Mouse (Mus musculus) cerebellum, postnatal 14 days (tissue): ENCODE measurements around the gene Apbb2.

Source experiments
- DNase-seq, 2 experiments: peaks; one replicate each; pipeline ENCODE4 v3.0.0; 2021; ENCODE audit warnings: mixed read lengths in 2 of 2

The Apbb2 gene

GRCm38 (mm10) chr5:66618597-66618996, at the start of gene Apbb2:
TSS of gene Apbb2 (minus strand) at chr5:66618784.
- DNase-seq: peak; percentile 95

- peak in 1 of 2 experiments; percentile 11 for DNase-seq
Measured at GRCm38 (mm10) chr5:66654220-66654619, 35.6 kb upstream of the Apbb2 start.

- no peak for DNase-seq
Measured at GRCm38 (mm10) chr5:66647504-66647903, 28.9 kb upstream of the Apbb2 start.

GRCm38 (mm10) chr5:66643260-66643659, 24.7 kb upstream of the Apbb2 start:
- DNase-seq: no peak

GRCm38 (mm10) chr5:66642156-66642555, 23.6 kb upstream of the Apbb2 start:
- no peak for DNase-seq

- DNase-seq: no peak
Measured at GRCm38 (mm10) chr5:66635459-66636079, 17.0 kb upstream of the Apbb2 start.

GRCm38 (mm10) chr5:66627805-66628204, 9.2 kb upstream of the Apbb2 start:
- no peak for DNase-seq

- peak; percentile 91 to 94 for DNase-seq
Measured at GRCm38 (mm10) chr5:66620191-66620625, 1.6 kb upstream of the Apbb2 start.

GRCm38 (mm10) chr5:66619675-66620074, 1.1 kb upstream of the Apbb2 start:
- DNase-seq: no peak

GRCm38 (mm10) chr5:66619195-66619594, 611 bp upstream of the Apbb2 start:
- DNase-seq: peak; percentile 44 to 54

GRCm38 (mm10) chr5:66617921-66618460, 593 bp downstream of the Apbb2 start:
- peak; percentile 65 to 67 for DNase-seq

GRCm38 (mm10) chr5:66614940-66615339, 3.6 kb downstream of the Apbb2 start:
- no peak for DNase-seq

- no peak for DNase-seq
Measured at GRCm38 (mm10) chr5:66613725-66614124, 4.9 kb downstream of the Apbb2 start.

- peak in 1 of 2 experiments; percentile 59 for DNase-seq
Measured at GRCm38 (mm10) chr5:66612964-66613363, 5.6 kb downstream of the Apbb2 start.

- DNase-seq: no peak
Measured at GRCm38 (mm10) chr5:66611851-66612250, 6.7 kb downstream of the Apbb2 start.

- no peak for DNase-seq
Measured at GRCm38 (mm10) chr5:66611361-66611760, 7.2 kb downstream of the Apbb2 start.

GRCm38 (mm10) chr5:66610270-66610669, 8.3 kb downstream of the Apbb2 start:
- DNase-seq: no peak

GRCm38 (mm10) chr5:66609306-66609705, 9.3 kb downstream of the Apbb2 start:
- DNase-seq: peak; percentile 54 to 60

GRCm38 (mm10) chr5:66607801-66608200, 10.8 kb downstream of the Apbb2 start:
- no peak for DNase-seq

GRCm38 (mm10) chr5:66607201-66607600, 11.4 kb downstream of the Apbb2 start:
- DNase-seq: no peak

- peak; percentile 38 to 56 for DNase-seq
Measured at GRCm38 (mm10) chr5:66605636-66606035, 12.9 kb downstream of the Apbb2 start.

GRCm38 (mm10) chr5:66604423-66604822, 14.2 kb downstream of the Apbb2 start:
- no peak for DNase-seq

GRCm38 (mm10) chr5:66603746-66604145, 14.8 kb downstream of the Apbb2 start:
- DNase-seq: no peak

- DNase-seq: no peak
Measured at GRCm38 (mm10) chr5:66603223-66603622, 15.4 kb downstream of the Apbb2 start.
